ENCODE assay signal across 19 mouse cellular contexts in genomic region chr17:35209785-35210535, GRCm38 (mm10). TPM values are rescaled to one million over a fixed set of nuclear protein-coding genes. Genes with fewer than 3 reads are reported as not detected.
A peak's percentile ranks its signal among the peaks of the same experiment; 100 is the strongest.
DNase-seq lines count a peak whose midpoint lies in the region.
"Had no signal": no experiment of that assay in that cellular context is flagged by ENCODE, and none has a peak within 500 bp of the region (broad histone marks: within the 10 kb centered on the region; RNA-seq: fewer than 3 reads in every experiment).

No protein-coding gene starts in this region.

- H3K4me1 ChIP-seq in brown adipose tissue, adult 24 weeks (ENCODE audit: control insufficient read depth, insufficient read depth, insufficient read length, low read length) = 0 out of 2 replicates have a peak, but pooled peaks cover 3% of the 10 kb centered on the region

- peak; percentile 96 for DNase-seq in heart, adult 11 months
- no peak for DNase-seq in heart, postnatal 14 days
- peak; percentile 85 to 88 for DNase-seq in B cell, adult 2 months
- DNase-seq in natural killer cell, adult 2 months (ENCODE audit: low spot score in 2 of 2) = peak; percentile 89
- DNase-seq in adipocyte (ENCODE audit: low spot score) = no peak
- DNase-seq in urinary bladder, adult 18-20 months (ENCODE audit: low spot score in 2 of 2) = no peak
- no peak for DNase-seq in left cerebral cortex, adult 18-20 months (ENCODE audit: low spot score in 2 of 2)
- DNase-seq: cerebellum, adult 9-10 months; gastrocnemius, postnatal 36 days had no signal

- H3K4me3 ChIP-seq in brown adipose tissue, adult 24 weeks (ENCODE audit: insufficient read depth, low read depth, low read length) = no peak overlapping the region
- H3K4me3 ChIP-seq: embryonic facial prominence, embryonic 13.5 days; liver, embryonic 15.5 days; stomach, embryonic 15.5 days had no signal

- intact Hi-C loops in heart, postnatal 14 days (cut with DNase I) = no loop called here

- H3K27ac ChIP-seq in brown adipose tissue, adult 24 weeks (replicated peaks; ENCODE audit: low read depth, low read length) = peak overlapping the region; percentile 46
- H3K27ac ChIP-seq: embryonic facial prominence, embryonic 13.5 days; liver, embryonic 15.5 days; stomach, embryonic 15.5 days had no signal

RNA-seq across cellular contexts. Expression of gene Lta, which starts 4.8 kb away (rescaled TPM):
- under 1 TPM in 1 of 2 experiments, not detected in 1; 0.20 TPM for total RNA-seq in heart, postnatal 14 days (2021)
- polyA plus RNA-seq in brown adipose tissue, adult 24 weeks (2012; ENCODE audit: insufficient read depth, insufficient read length, missing spikeins) = not detected in 2 replicates
- total RNA-seq in left cerebral cortex, adult 18-20 months (2021) = under 1 TPM; 0.23 to 0.60 TPM

RNA-seq across cellular contexts. Expression of gene Tnf, which starts 8.2 kb away (rescaled TPM):
- under 1 TPM; 0.29 to 0.39 TPM for total RNA-seq in heart, postnatal 14 days (2021)
- not detected in 2 replicates for polyA plus RNA-seq in brown adipose tissue, adult 24 weeks (2012; ENCODE audit: insufficient read depth, insufficient read length, missing spikeins)
- not detected for total RNA-seq in left cerebral cortex, adult 18-20 months (2021)
- total RNA-seq: left cerebral cortex, postnatal 14 days had no signal
- polyA plus RNA-seq: forebrain, embryonic 16.5 days had no signal

RNA-seq across cellular contexts. Expression of gene Gm16181, which starts 10.7 kb away (rescaled TPM):
- total RNA-seq in heart, postnatal 14 days (2021) = under 1 TPM in 1 of 2 experiments, not detected in 1; 0.71 TPM
- polyA plus RNA-seq in brown adipose tissue, adult 24 weeks (2012; ENCODE audit: insufficient read depth, insufficient read length, missing spikeins) = not detected in 2 replicates
- total RNA-seq in left cerebral cortex, adult 18-20 months (2021) = not detected
- total RNA-seq: gastrocnemius, postnatal 36 days; heart, postnatal 36 days; left cerebral cortex, postnatal 14 days had no signal
- polyA plus RNA-seq: brain, embryonic 14.5 days; embryonic facial prominence, embryonic 13.5 days; large intestine, adult 2 months; neural tube, embryonic 11.5 days had no signal

RNA-seq across cellular contexts. Expression of gene Ltb, which starts 15.7 kb away (rescaled TPM):
- total RNA-seq in heart, postnatal 14 days (2021) = 1 to 10 TPM; 1.2 to 3.8 TPM
- not detected in 2 replicates for polyA plus RNA-seq in brown adipose tissue, adult 24 weeks (2012; ENCODE audit: insufficient read depth, insufficient read length, missing spikeins)
- total RNA-seq in left cerebral cortex, adult 18-20 months (2021) = under 1 TPM; 0.79 to 0.80 TPM

RNA-seq across cellular contexts. Expression of gene Lst1, which starts 21.7 kb away (rescaled TPM):
- 1 to 10 TPM; 3.8 to 4.0 TPM for total RNA-seq in heart, postnatal 14 days (2021)
- 12.2 and 16.4 TPM in 2 replicates for polyA plus RNA-seq in brown adipose tissue, adult 24 weeks (2012; ENCODE audit: insufficient read depth, insufficient read length, missing spikeins)
- total RNA-seq in left cerebral cortex, adult 18-20 months (2021) = 1 to 10 TPM; 6.0 to 6.9 TPM

Comparison
In these comparisons a context has a peak if more than half of its experiments do, and no peak if none do; other contexts are left out.
1. DNase-seq: peak in heart, adult 11 months (single experiment), B cell, adult 2 months (2 of 2) and natural killer cell, adult 2 months (2 of 2); none in heart, postnatal 14 days (0 of 2), adipocyte (single experiment), urinary bladder, adult 18-20 months (0 of 2) and left cerebral cortex, adult 18-20 months (0 of 2).